ENCODE assay signal across 8 mouse cellular contexts in genomic region chr15:84856006-84856995, GRCm38 (mm10). TPM values are rescaled to one million over a fixed set of nuclear protein-coding genes. Genes with fewer than 3 reads are reported as not detected.
DNase-seq lines count a peak whose midpoint lies in the region; ATAC-seq and TF ChIP-seq lines count a peak whose summit lies in the region.

Gene Phf21b, minus strand, starts transcription at chr15:84856049.

- intact Hi-C loops in gastrocnemius, adult 2 months (cut with DNase I) = loop anchor here (5.0 kb wide), 2 partner anchors 66 to 136 kb away; partner anchors contain the start of genes Gm29666 and Nup50
- intact Hi-C loops in left cerebral cortex, postnatal 10 days (cut with DNase I) = loop anchor here (10.0 kb wide), 1 partner anchor 68 kb away; the partner anchor contains the start of genes Gm29666 and Nup50

- peak within 1 kb of the TSS; percentile 76 for H3K9ac ChIP-seq in hindbrain, embryonic 16.5 days (ENCODE audit: low read depth, low read length)

- peak within 1 kb of the TSS; percentile 89 for H3K27ac ChIP-seq in gastrocnemius, adult 2 months
- H3K27ac ChIP-seq in hindbrain, embryonic 16.5 days (ENCODE audit: low read depth, low read length) = peak within 1 kb of the TSS; percentile 91

- H3K4me2 ChIP-seq in hindbrain, embryonic 16.5 days (ENCODE audit: low read length) = peak within 1 kb of the TSS; percentile 96

- H3K9me3 ChIP-seq in hindbrain, embryonic 16.5 days (ENCODE audit: control insufficient read depth, low read length) = no peaks in the 10 kb centered on the region

- TF ChIP-seq CTCF in gastrocnemius, adult 2 months (IDR thresholded peaks at IDR 0.05) = no peak

- peak; percentile 42 for DNase-seq in WW6 (ENCODE audit: low read depth, low spot score)
- DNase-seq in cerebellum, postnatal 14 days = peak; percentile 94 to 96
- peak; percentile 93 for DNase-seq in gastrocnemius, adult 2 months
- DNase-seq in left cerebral cortex, postnatal 10 days (ENCODE audit: extremely low spot score in 1 of 2, low spot score in 2 of 2) = peak; percentile 80 to 93
- DNase-seq in right cerebral cortex, postnatal 14 days = peak; percentile 91
- peak; percentile 80 for DNase-seq in urinary bladder, postnatal 25 days (ENCODE audit: low spot score)

- WGBS in hindbrain, embryonic 16.5 days = 1% methylated on average over 60 of the region's 76 CpGs

- no peaks in the 10 kb centered on the region for H3K27me3 ChIP-seq in hindbrain, embryonic 16.5 days (replicated peaks; ENCODE audit: control insufficient read depth, insufficient read depth, low read length)

- peak within 1 kb of the TSS; percentile 91 for H3K4me3 ChIP-seq in gastrocnemius, adult 2 months
- peak within 1 kb of the TSS; percentile 75 for H3K4me3 ChIP-seq in hindbrain, embryonic 16.5 days (ENCODE audit: low read length)

- no peaks in the 10 kb centered on the region for H3K36me3 ChIP-seq in hindbrain, embryonic 16.5 days (ENCODE audit: control insufficient read depth, insufficient read depth, low read length)

- peaks cover 24% of the 10 kb centered on the region for H3K4me1 ChIP-seq in hindbrain, embryonic 16.5 days (ENCODE audit: control insufficient read depth, insufficient read depth, low read depth, low read length)

- ATAC-seq in hindbrain, embryonic 16.5 days = peak; percentile 76
- peak; percentile 65 for ATAC-seq in megakaryocyte progenitor cell, adult 5-6 weeks (replicated peaks; ENCODE audit: poor library complexity)

RNA-seq across cellular contexts. Expression of gene Phf21b, which starts in this region (rescaled TPM):
- under 1 TPM; 0.39 to 0.41 TPM for total RNA-seq in gastrocnemius, adult 2 months (2021)
- polyA plus RNA-seq in hindbrain, embryonic 16.5 days (2015; fragmentation: Nextera tagmentation; extraction: Ambion mirVana) = 2.5 and 3.5 TPM in 2 replicates
- 1 to 10 TPM; 7.9 to 9.2 TPM for total RNA-seq in left cerebral cortex, postnatal 10 days (2021)
- 0.20 and 0.32 TPM in 2 replicates for total RNA-seq in megakaryocyte progenitor cell, adult 5-6 weeks (2015)
- total RNA-seq in megakaryocyte progenitor cell, adult 5-6 weeks (2017) = 0.08 and 0.10 TPM in 2 replicates

Comparison
In these comparisons a context has a peak if more than half of its experiments do, and no peak if none do; other contexts are left out.
1. Peak in every context shown above with its lines: DNase-seq, ATAC-seq, H3K4me3 ChIP-seq and H3K27ac ChIP-seq.
2. RNA of gene Phf21b (total RNA-seq): 7.9 to 9.2 TPM in left cerebral cortex, postnatal 10 days; 0.39 to 0.41 TPM in gastrocnemius, adult 2 months and 0.08 to 0.32 TPM in megakaryocyte progenitor cell, adult 5-6 weeks; every median in the first group is over 4 times any median in the second.
3. Peak in DNase-seq, H3K4me3 ChIP-seq and H3K27ac ChIP-seq in gastrocnemius, adult 2 months; RNA of the gene not detected or under 1 TPM.
4. Peak in ATAC-seq in megakaryocyte progenitor cell, adult 5-6 weeks; RNA of the gene not detected or under 1 TPM.
5. DNase-seq: peak in every context shown above with its lines; median percentile 95 in cerebellum, postnatal 14 days; 93 in gastrocnemius, adult 2 months; 91 in right cerebral cortex, postnatal 14 days; 86 in left cerebral cortex, postnatal 10 days; 80 in urinary bladder, postnatal 25 days; 42 in WW6.